Mouse (Mus musculus) hindbrain, postnatal 0 days (tissue): ENCODE data around the gene Qk. TPM values are rescaled to one million over a fixed set of nuclear protein-coding genes. Genes with fewer than 3 reads are reported as not detected.

ENCODE experiments used
- ATAC-seq: fragments of 200-750 bp; cut with Nextera tagmentation; 2 replicates; pipeline ENCODE4 v1.8.0; 2017; ENCODE audit warnings: mild to moderate bottlenecking, moderate TSS enrichment, moderate library complexity
- DNase-seq: peaks from one replicate; pipeline ENCODE4 v3.0.0-alpha.2; 2015; ENCODE audit warnings: low spot score
- H3K27ac ChIP-seq: fragments of 300-500 bp; sonication (generic); 2 replicates; pipeline ENCODE4 v1.5.1; 2014; ENCODE audit warnings: mild to moderate bottlenecking
- H3K27me3 ChIP-seq: fragments of 300-500 bp; sonication (generic); 2 replicates; pipeline ENCODE4 v1.6.1; 2014; ENCODE audit warnings: low read length, mixed read lengths; ENCODE audit not compliant: insufficient read depth
- H3K36me3 ChIP-seq: fragments of 300-500 bp; sonication (generic); 2 replicates; pipeline ENCODE4 v1.6.1; 2014; ENCODE audit warnings: low read length, mixed read lengths; ENCODE audit not compliant: insufficient read depth
- H3K4me1 ChIP-seq: fragments of 300-500 bp; sonication (generic); 2 replicates; pipeline ENCODE4 v1.6.1; 2014; ENCODE audit warnings: antibody characterized with exemption, low read length, mixed read lengths; ENCODE audit not compliant: insufficient read depth
- H3K4me2 ChIP-seq: fragments of 300-500 bp; sonication (generic); 2 replicates; pipeline ENCODE4 v1.6.1; 2014; ENCODE audit warnings: low read depth, mild to moderate bottlenecking, low read length, moderate library complexity, mixed read lengths
- H3K4me3 ChIP-seq: fragments of 300-500 bp; sonication (generic); 2 replicates; pipeline ENCODE4 v1.5.1; 2014; ENCODE audit warnings: low read length
- H3K9ac ChIP-seq: fragments of 300-500 bp; sonication (generic); replicated peaks from 2 replicates; pipeline ENCODE4 v1.6.1; 2014; ENCODE audit warnings: mild to moderate bottlenecking, low read length, moderate library complexity, mixed read lengths
- H3K9me3 ChIP-seq: fragments of 300-500 bp; sonication (generic); 2 replicates; pipeline ENCODE4 v1.6.1; 2016; ENCODE audit warnings: low read length, mixed read lengths
- CTCF ChIP-seq: IDR thresholded peaks from 2 replicates; pipeline ENCODE4 v1.5.1; 2016; ENCODE audit warnings: antibody characterized with exemption, control low read depth, low read depth
- WGBS: fragments of 180-500 bp; shearing (Covaris S2); extraction: QIAGEN DNeasy Blood & Tissue Kit; methylation state at CpG from one replicate; pipeline ENCODE4 v1.1.7; 2014; 5-methylcytosine and 5-hydroxymethylcytosine counted together
- polyA plus RNA-seq: library from polyadenylated mRNA; unstranded; fragments of >200 nt; fragmentation: Nextera tagmentation; extraction: Ambion mirVana; gene quantifications from 2 replicates; pipeline ENCODE4 v1.2.1, GENCODE M21; 2015
- total RNA-seq: library from RNA; depleted of rRNA; stranded (reverse); fragments of >200 nt; gene quantifications from 2 replicates; pipeline ENCODE4 v1.2.3, GENCODE M21; 2014; rRNA removed

The Qk gene
- total RNA-seq (466 and 482 TPM in 2 replicates), polyA plus RNA-seq (66.7 and 77.3 TPM in 2 replicates)

- Histone ChIP-seq H3K9ac (peak within 1 kb of the TSS; percentile 97), H3K4me3 (peak within 1 kb of the TSS; percentile 96), H3K36me3 (no peaks in the 10 kb centered on the region), H3K4me2 (peak within 1 kb of the TSS; percentile 61), H3K27ac (peak within 1 kb of the TSS; percentile 98), H3K9me3 (no peaks in the 10 kb centered on the region), H3K27me3 (no peaks in the 10 kb centered on the region), H3K4me1 (peaks cover 14% of the 10 kb centered on the region)
- no peak for TF ChIP-seq CTCF
- ATAC-seq = peak; percentile 92
- DNase-seq = peak; percentile 98
- whole genome bisulfite sequencing = under 1% methylated on average over 82 of the region's 86 CpGs
Measured at GRCm38 (mm10) chr17:10319685-10320455, at the start of gene Qk. Gene Qk (minus strand): TSS chr17:10319854.

- H3K9me3 ChIP-seq = no peaks in the 10 kb centered on the region
- H3K4me2 ChIP-seq = no peak overlapping the region
- no peaks in the 10 kb centered on the region for H3K4me1 ChIP-seq
- H3K4me3 ChIP-seq = no peak overlapping the region
- H3K9ac ChIP-seq = no peak overlapping the region
- ATAC-seq (no peak), DNase-seq (no peak)
- no peaks in the 10 kb centered on the region for H3K27me3 ChIP-seq
- TF ChIP-seq CTCF = no peak
- no peaks in the 10 kb centered on the region for H3K36me3 ChIP-seq
- WGBS = 84% methylated on average over 5 of the region's 5 CpGs
- H3K27ac ChIP-seq = no peak overlapping the region
Measured at GRCm38 (mm10) chr17:10367044-10367443, 47.4 kb upstream of the Qk start.

- Histone ChIP-seq H3K9ac (no peak overlapping the region), H3K27ac (no peak overlapping the region), H3K4me2 (no peak overlapping the region), H3K27me3 (no peaks in the 10 kb centered on the region), H3K4me1 (no peaks in the 10 kb centered on the region), H3K4me3 (no peak overlapping the region), H3K36me3 (no peaks in the 10 kb centered on the region), H3K9me3 (no peaks in the 10 kb centered on the region)
- ATAC-seq (no peak), DNase-seq (no peak)
- TF ChIP-seq CTCF = no peak
- WGBS = 88% methylated on average over 4 of the region's 4 CpGs
Measured at GRCm38 (mm10) chr17:10366577-10366976, 46.9 kb upstream of the Qk start.

- TF ChIP-seq CTCF = no peak
- WGBS = 73% methylated on average over 13 of the region's 13 CpGs
- ATAC-seq (no peak), DNase-seq (no peak)
- H3K4me1 ChIP-seq = no peaks in the 10 kb centered on the region
- H3K4me3 ChIP-seq = no peak overlapping the region
- no peak overlapping the region for H3K4me2 ChIP-seq
- H3K9me3 ChIP-seq = no peaks in the 10 kb centered on the region
- no peak overlapping the region for H3K27ac ChIP-seq
- H3K27me3 ChIP-seq = no peaks in the 10 kb centered on the region
- no peaks in the 10 kb centered on the region for H3K36me3 ChIP-seq
- H3K9ac ChIP-seq = no peak overlapping the region
Measured at GRCm38 (mm10) chr17:10365501-10366482, 46.1 kb upstream of the Qk start.

- Histone ChIP-seq H3K9me3 (no peaks in the 10 kb centered on the region), H3K4me3 (no peak overlapping the region), H3K9ac (no peak overlapping the region), H3K36me3 (no peaks in the 10 kb centered on the region), H3K27me3 (no peaks in the 10 kb centered on the region), H3K27ac (no peak overlapping the region), H3K4me2 (no peak overlapping the region), H3K4me1 (no peaks in the 10 kb centered on the region)
- WGBS = 94% methylated on average over 3 of the region's 3 CpGs
- DNase-seq = no peak
- TF ChIP-seq CTCF = no peak
- no peak for ATAC-seq
Measured at GRCm38 (mm10) chr17:10363151-10363550, 43.5 kb upstream of the Qk start.

GRCm38 (mm10) chr17:10361882-10362291 is 42.2 kb upstream of the Qk start:
- Histone ChIP-seq H3K4me2 (no peak overlapping the region), H3K9me3 (no peaks in the 10 kb centered on the region), H3K9ac (no peak overlapping the region), H3K27ac (no peak overlapping the region), H3K4me1 (no peaks in the 10 kb centered on the region), H3K27me3 (no peaks in the 10 kb centered on the region), H3K4me3 (no peak overlapping the region), H3K36me3 (no peaks in the 10 kb centered on the region)
- DNase-seq (no peak), ATAC-seq (no peak)
- 93% methylated on average over 7 of the region's 7 CpGs for WGBS
- TF ChIP-seq CTCF = no peak
